Mouse (Mus musculus): ENCODE results near the gene Ak8. TPM values are rescaled to one million over a fixed set of nuclear protein-coding genes. Genes with fewer than 3 reads are reported as not detected.

Gene Ak8
- total and polyA plus RNA-seq, 2 experiments from 2014 or later, result 1.6 to 3.3 TPM

- H3K36me3 ChIP-seq (ENCODE audit: insufficient read depth, low read length), result peaks cover 80% of the 10 kb centered on the region
- no peaks in the 10 kb centered on the region for H3K4me1 ChIP-seq (ENCODE audit: insufficient read depth, low read length)
- DNase-seq (ENCODE audit: low spot score), result no peak
- H3K27me3 ChIP-seq (ENCODE audit: insufficient read depth, low read length), result no peaks in the 10 kb centered on the region
- no peak overlapping the region for H3K4me3 ChIP-seq (ENCODE audit: low read length)
- H3K9me3 ChIP-seq (ENCODE audit: low read length), result no peaks in the 10 kb centered on the region
- H3K4me2 ChIP-seq (ENCODE audit: low read depth, low read length), result no peak overlapping the region
- ATAC-seq, result no peak
- H3K9ac ChIP-seq (replicated peaks; ENCODE audit: low read length), result no peak overlapping the region
- no peak overlapping the region for H3K27ac ChIP-seq
- 86% methylated on average over 2 of the region's 2 CpGs for WGBS
- TF ChIP-seq CTCF (IDR thresholded peaks at IDR 0.05; ENCODE audit: low read depth), result no peak
These were observed 28.5 kb upstream of the Ak8 start for GRCm38 (mm10) chr2:28671438-28671837.

- WGBS, result 94% methylated on average over 8 of the region's 8 CpGs
- Histone ChIP-seq H3K4me2 (ENCODE audit: low read depth, low read length) (no peak overlapping the region), H3K9ac (replicated peaks; ENCODE audit: low read length) (no peak overlapping the region), H3K4me1 (ENCODE audit: insufficient read depth, low read length) (no peaks in the 10 kb centered on the region), H3K9me3 (ENCODE audit: low read length) (no peaks in the 10 kb centered on the region), H3K36me3 (ENCODE audit: insufficient read depth, low read length) (peaks cover 83% of the 10 kb centered on the region), H3K27ac (no peak overlapping the region), H3K4me3 (ENCODE audit: low read length) (no peak overlapping the region), H3K27me3 (ENCODE audit: insufficient read depth, low read length) (no peaks in the 10 kb centered on the region)
- DNase-seq (ENCODE audit: low spot score) (no peak), ATAC-seq (no peak)
- TF ChIP-seq CTCF (IDR thresholded peaks at IDR 0.05; ENCODE audit: low read depth), result no peak
These were observed 24.0 kb upstream of the Ak8 start for GRCm38 (mm10) chr2:28676005-28676404.

GRCm38 (mm10) chr2:28680710-28681109, 19.3 kb upstream of the Ak8 start:
- no peaks in the 10 kb centered on the region for H3K4me1 ChIP-seq (ENCODE audit: insufficient read depth, low read length)
- H3K9me3 ChIP-seq (ENCODE audit: low read length), result no peaks in the 10 kb centered on the region
- peak; percentile 77 for DNase-seq (ENCODE audit: low spot score)
- 15% methylated on average over 4 of the region's 4 CpGs for WGBS
- H3K27ac ChIP-seq, result no peak overlapping the region
- no peak overlapping the region for H3K9ac ChIP-seq (replicated peaks; ENCODE audit: low read length)
- TF ChIP-seq CTCF (IDR thresholded peaks at IDR 0.05; ENCODE audit: low read depth), result peak; percentile 74
- H3K4me2 ChIP-seq (ENCODE audit: low read depth, low read length), result no peak overlapping the region
- H3K27me3 ChIP-seq (ENCODE audit: insufficient read depth, low read length), result no peaks in the 10 kb centered on the region
- H3K36me3 ChIP-seq (ENCODE audit: insufficient read depth, low read length), result peaks cover 77% of the 10 kb centered on the region
- no peak overlapping the region for H3K4me3 ChIP-seq (ENCODE audit: low read length)
- no peak for ATAC-seq

GRCm38 (mm10) chr2:28681718-28682117, 18.2 kb upstream of the Ak8 start:
- H3K9me3 ChIP-seq (ENCODE audit: low read length), result no peaks in the 10 kb centered on the region
- H3K4me1 ChIP-seq (ENCODE audit: insufficient read depth, low read length), result no peaks in the 10 kb centered on the region
- no peak for TF ChIP-seq CTCF (IDR thresholded peaks at IDR 0.05; ENCODE audit: low read depth)
- H3K36me3 ChIP-seq (ENCODE audit: insufficient read depth, low read length), result peaks cover 77% of the 10 kb centered on the region
- H3K4me3 ChIP-seq (ENCODE audit: low read length), result no peak overlapping the region
- no peaks in the 10 kb centered on the region for H3K27me3 ChIP-seq (ENCODE audit: insufficient read depth, low read length)
- DNase-seq (ENCODE audit: low spot score) (peak; percentile 42), ATAC-seq (no peak)
- H3K4me2 ChIP-seq (ENCODE audit: low read depth, low read length), result no peak overlapping the region
- H3K9ac ChIP-seq (replicated peaks; ENCODE audit: low read length), result no peak overlapping the region
- H3K27ac ChIP-seq, result no peak overlapping the region
- whole genome bisulfite sequencing, result 64% methylated on average over 4 of the region's 4 CpGs

- Histone ChIP-seq H3K27me3 (ENCODE audit: insufficient read depth, low read length) (no peaks in the 10 kb centered on the region), H3K4me1 (ENCODE audit: insufficient read depth, low read length) (no peaks in the 10 kb centered on the region), H3K9ac (replicated peaks; ENCODE audit: low read length) (no peak overlapping the region), H3K36me3 (ENCODE audit: insufficient read depth, low read length) (peaks cover 56% of the 10 kb centered on the region), H3K9me3 (ENCODE audit: low read length) (no peaks in the 10 kb centered on the region), H3K4me2 (ENCODE audit: low read depth, low read length) (no peak overlapping the region), H3K4me3 (ENCODE audit: low read length) (no peak overlapping the region), H3K27ac (no peak overlapping the region)
- no peak for DNase-seq (ENCODE audit: low spot score)
- TF ChIP-seq CTCF (IDR thresholded peaks at IDR 0.05; ENCODE audit: low read depth), result no peak
- 90% methylated on average over 7 of the region's 7 CpGs for WGBS
- ATAC-seq, result no peak
These were observed 14.1 kb upstream of the Ak8 start for GRCm38 (mm10) chr2:28685895-28686294.

GRCm38 (mm10) chr2:28688431-28688830, 11.5 kb upstream of the Ak8 start:
- no peaks in the 10 kb centered on the region for H3K4me1 ChIP-seq (ENCODE audit: insufficient read depth, low read length)
- no peak overlapping the region for H3K9ac ChIP-seq (replicated peaks; ENCODE audit: low read length)
- WGBS, result 36% methylated on average over 3 of the region's 3 CpGs
- no peak overlapping the region for H3K27ac ChIP-seq
- no peaks in the 10 kb centered on the region for H3K9me3 ChIP-seq (ENCODE audit: low read length)
- H3K27me3 ChIP-seq (ENCODE audit: insufficient read depth, low read length), result no peaks in the 10 kb centered on the region
- peaks cover 39% of the 10 kb centered on the region for H3K36me3 ChIP-seq (ENCODE audit: insufficient read depth, low read length)
- H3K4me2 ChIP-seq (ENCODE audit: low read depth, low read length), result no peak overlapping the region
- DNase-seq (ENCODE audit: low spot score), result peak; percentile 76
- no peak for ATAC-seq
- no peak overlapping the region for H3K4me3 ChIP-seq (ENCODE audit: low read length)
- peak; percentile 90 for TF ChIP-seq CTCF (IDR thresholded peaks at IDR 0.05; ENCODE audit: low read depth)

- WGBS, result 64% methylated on average over 9 of the region's 9 CpGs
- H3K36me3 ChIP-seq (ENCODE audit: insufficient read depth, low read length), result peaks cover under 1% of the 10 kb centered on the region; the same call in 1 of the 2 replicates
- peak; percentile 8 for DNase-seq (ENCODE audit: low spot score)
These were observed 7.3 kb upstream of the Ak8 start for GRCm38 (mm10) chr2:28692692-28693091.

More at GRCm38 (mm10) chr2:28692692-28693091, 7.3 kb upstream of the Ak8 start:
- no peak for TF ChIP-seq CTCF (IDR thresholded peaks at IDR 0.05; ENCODE audit: low read depth)
- peak; percentile 37; the same call in 1 of the 2 replicates for ATAC-seq
- Histone ChIP-seq H3K9me3 (ENCODE audit: low read length) (no peaks in the 10 kb centered on the region), H3K4me1 (ENCODE audit: insufficient read depth, low read length) (no peaks in the 10 kb centered on the region), H3K4me3 (ENCODE audit: low read length) (no peak overlapping the region), H3K27ac (no peak overlapping the region), H3K27me3 (ENCODE audit: insufficient read depth, low read length) (no peaks in the 10 kb centered on the region), H3K9ac (replicated peaks; ENCODE audit: low read length) (no peak overlapping the region), H3K4me2 (ENCODE audit: low read depth, low read length) (no peak overlapping the region)
